Mouse (Mus musculus) heart, embryonic 16.5 days (tissue): Measurements from ENCODE around the gene Sike1. TPM values are rescaled to one million over a fixed set of nuclear protein-coding genes. Genes with fewer than 3 reads are reported as not detected.

Source experiments
- ATAC-seq: fragments of 200-750 bp; cut with Nextera tagmentation; replicated peaks from 2 replicates; pipeline ENCODE4 v1.8.0; 2017; ENCODE audit warnings: moderate number of reproducible peaks; ENCODE audit not compliant: insufficient read depth, low FRiP score; ENCODE audit errors: extremely low read depth
- H3K27ac ChIP-seq: fragments of 300-500 bp; sonication (generic); 2 replicates; pipeline ENCODE4 v1.5.1; 2014; ENCODE audit warnings: mild to moderate bottlenecking, low read length, control low read depth, moderate library complexity
- H3K27me3 ChIP-seq: fragments of 300-500 bp; sonication (generic); 2 replicates; pipeline ENCODE4 v1.6.1; 2014; ENCODE audit warnings: low read length, mixed read lengths; ENCODE audit not compliant: control insufficient read depth, insufficient read depth
- H3K36me3 ChIP-seq: fragments of 300-500 bp; sonication (generic); 2 replicates; pipeline ENCODE4 v1.6.1; 2014; ENCODE audit not compliant: control insufficient read depth, insufficient read depth
- H3K4me1 ChIP-seq: fragments of 300-500 bp; sonication (generic); 2 replicates; pipeline ENCODE4 v1.6.1; 2014; ENCODE audit warnings: low read length, mixed read lengths; ENCODE audit not compliant: control insufficient read depth, insufficient read depth
- H3K4me2 ChIP-seq: fragments of 300-500 bp; sonication (generic); 2 replicates; pipeline ENCODE4 v1.6.1; 2014; ENCODE audit warnings: low read depth, mild to moderate bottlenecking, control low read depth, low read length
- H3K4me3 ChIP-seq: fragments of 300-500 bp; sonication (generic); 2 replicates; pipeline ENCODE4 v1.5.1; 2014; ENCODE audit warnings: mild to moderate bottlenecking, control low read depth, low read length
- H3K9ac ChIP-seq: fragments of 300-500 bp; sonication (generic); 2 replicates; pipeline ENCODE4 v1.6.1; 2014; ENCODE audit warnings: low read length, control low read depth
- H3K9me3 ChIP-seq: fragments of 300-500 bp; sonication (generic); replicated peaks from 2 replicates; pipeline ENCODE4 v1.6.1; 2016; ENCODE audit warnings: low read length; ENCODE audit not compliant: control insufficient read depth
- WGBS: fragments of 180-500 bp; shearing (Covaris S2); extraction: QIAGEN DNeasy Blood & Tissue Kit; methylation state at CpG from one replicate; pipeline ENCODE4 v1.1.7; 2014; 5-methylcytosine and 5-hydroxymethylcytosine counted together
- polyA plus RNA-seq: library from polyadenylated mRNA; unstranded; fragments of >200 nt; fragmentation: Nextera tagmentation; extraction: Ambion mirVana; gene quantifications from 2 replicates; pipeline ENCODE4 v1.2.1, GENCODE M21; 2015

Gene Sike1
- polyA plus RNA-seq, 1 experiment from 2014 or later: 83.8 TPM

DNA sequence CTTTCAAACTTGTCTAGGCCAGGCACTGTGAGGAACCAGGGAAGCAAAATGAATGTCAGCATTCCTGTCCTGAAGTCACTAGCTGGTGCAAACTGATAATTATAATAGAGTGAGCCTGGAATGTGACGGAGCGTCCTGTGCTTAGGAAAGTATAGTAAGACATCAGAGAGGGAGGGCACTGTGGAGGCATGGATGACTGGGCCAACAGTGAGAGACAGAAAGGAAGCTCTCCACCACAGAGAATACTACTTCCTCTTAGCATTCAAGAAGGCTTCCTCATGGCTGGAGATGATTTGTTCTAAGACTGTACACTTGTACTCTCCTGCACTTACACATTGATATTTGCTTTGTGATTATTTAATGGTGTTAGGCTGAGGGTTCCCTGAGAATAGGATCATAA, 21.8 kb downstream of the Sike1 start:
- H3K4me2 ChIP-seq: no peak overlapping the region
- H3K4me1 ChIP-seq: peaks cover 12% of the 10 kb centered on the region
- no peak overlapping the region for H3K9ac ChIP-seq
- H3K27me3 ChIP-seq: no peaks in the 10 kb centered on the region
- no peak for ATAC-seq
- H3K4me3 ChIP-seq: no peak overlapping the region
- no peaks in the 10 kb centered on the region for H3K9me3 ChIP-seq
- WGBS: 38% methylated on average over 2 of the region's 2 CpGs
- no peaks in the 10 kb centered on the region for H3K36me3 ChIP-seq
- no peak overlapping the region for H3K27ac ChIP-seq

DNA sequence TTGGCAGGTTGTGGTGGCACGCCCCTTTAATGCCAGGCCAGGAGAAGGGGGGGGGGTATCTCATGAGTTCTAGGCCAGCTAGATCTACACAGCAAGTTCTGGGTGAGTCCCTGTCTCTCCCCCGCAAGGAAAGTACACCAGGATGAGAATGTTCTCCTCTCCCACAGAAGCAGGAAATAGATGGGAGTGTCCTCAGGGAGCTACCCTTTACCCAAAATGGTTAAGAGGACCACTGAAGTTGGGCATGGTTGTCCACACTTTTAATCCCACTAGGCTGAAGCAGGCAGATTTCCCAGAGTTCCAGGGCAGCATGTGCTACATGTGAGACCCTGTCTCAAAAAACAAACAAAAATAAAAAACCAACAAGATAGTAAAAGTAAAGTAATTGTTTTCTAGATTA, 24.0 kb downstream of the Sike1 start:
- peaks cover 14% of the 10 kb centered on the region for H3K4me1 ChIP-seq
- no peaks in the 10 kb centered on the region for H3K36me3 ChIP-seq
- no peak for ATAC-seq
- no peaks in the 10 kb centered on the region for H3K27me3 ChIP-seq
- peak overlapping the region; percentile 68 for H3K4me2 ChIP-seq
- H3K9ac ChIP-seq: peak overlapping the region; percentile 100
- H3K27ac ChIP-seq: peak overlapping the region; percentile 98
- H3K4me3 ChIP-seq: peak overlapping the region; percentile 97
- 92% methylated on average over 2 of the region's 2 CpGs for WGBS
- H3K9me3 ChIP-seq: no peaks in the 10 kb centered on the region

- peak within 1 kb of the TSS; percentile 68 for H3K4me2 ChIP-seq
- under 1% methylated on average over 55 of the region's 55 CpGs for WGBS
- H3K9ac ChIP-seq: peak within 1 kb of the TSS; percentile 100
- no peaks in the 10 kb centered on the region for H3K9me3 ChIP-seq
- peak within 1 kb of the TSS; percentile 98 for H3K27ac ChIP-seq
- peak within 1 kb of the TSS; percentile 97 for H3K4me3 ChIP-seq
- H3K36me3 ChIP-seq: no peaks in the 10 kb centered on the region
- peak; percentile 92 for ATAC-seq
- peaks cover 14% of the 10 kb centered on the region for H3K4me1 ChIP-seq
- no peaks in the 10 kb centered on the region for H3K27me3 ChIP-seq
Observed at GRCm38 (mm10) chr3:103020249-103020942, 24.9 kb downstream of the Sike1 start, which contains the start of gene Csde1. TSS of gene Csde1 (plus strand) at chr3:103020426.

- H3K27ac ChIP-seq: peak overlapping the region; percentile 98
- ATAC-seq: peak; percentile 92
- H3K27me3 ChIP-seq: no peaks in the 10 kb centered on the region
- H3K9ac ChIP-seq: peak overlapping the region; percentile 100
- peak overlapping the region; percentile 97 for H3K4me3 ChIP-seq
- H3K36me3 ChIP-seq: no peaks in the 10 kb centered on the region
- under 1% methylated on average over 35 of the region's 37 CpGs for WGBS
- peaks cover 16% of the 10 kb centered on the region for H3K4me1 ChIP-seq
- H3K9me3 ChIP-seq: no peaks in the 10 kb centered on the region
- H3K4me2 ChIP-seq: peak overlapping the region; percentile 66
Observed at GRCm38 (mm10) chr3:103020943-103021638, 25.6 kb downstream of the Sike1 start.

- Histone ChIP-seq H3K4me2 (no peak overlapping the region), H3K4me1 (peaks cover 12% of the 10 kb centered on the region), H3K27ac (no peak overlapping the region), H3K36me3 (peaks cover 19% of the 10 kb centered on the region), H3K4me3 (no peak overlapping the region), H3K9ac (no peak overlapping the region), H3K9me3 (no peaks in the 10 kb centered on the region), H3K27me3 (no peaks in the 10 kb centered on the region)
- WGBS: 95% methylated on average over 1 of the region's 1 CpGs
- no peak for ATAC-seq
Observed at GRCm38 (mm10) chr3:103026174-103026573, 30.7 kb downstream of the Sike1 start.

- Histone ChIP-seq H3K36me3 (peaks cover 33% of the 10 kb centered on the region), H3K27ac (no peak overlapping the region), H3K4me2 (no peak overlapping the region), H3K4me1 (no peaks in the 10 kb centered on the region), H3K4me3 (no peak overlapping the region), H3K9ac (no peak overlapping the region), H3K9me3 (no peaks in the 10 kb centered on the region), H3K27me3 (no peaks in the 10 kb centered on the region)
- 94% methylated on average over 6 of the region's 6 CpGs for WGBS
- no peak for ATAC-seq
Observed at GRCm38 (mm10) chr3:103040285-103040684, 44.8 kb downstream of the Sike1 start.

DNA sequence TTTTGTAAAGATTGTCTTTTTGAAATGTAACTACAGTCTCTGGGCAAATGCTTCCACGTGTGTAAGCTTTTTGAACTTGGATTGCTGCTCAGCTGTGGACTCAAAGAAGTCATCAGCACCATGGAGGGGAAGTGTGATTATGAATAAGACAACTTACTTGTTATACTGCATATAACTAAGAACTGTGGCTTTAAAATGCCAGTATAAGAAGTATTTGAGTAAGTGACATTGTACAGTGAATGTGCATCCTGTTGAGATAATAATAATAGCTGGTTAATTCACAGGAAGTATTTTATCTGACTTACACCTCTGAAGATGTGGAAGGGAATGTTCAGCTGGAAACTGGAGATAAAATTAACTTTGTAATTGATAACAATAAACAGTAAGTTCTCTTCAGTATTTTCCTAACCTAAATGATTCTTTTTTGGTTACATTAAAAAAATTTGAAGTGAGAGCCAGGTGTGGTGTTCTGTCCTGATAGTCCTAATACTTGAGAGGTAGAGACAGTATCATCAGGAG, 45.4 kb downstream of the Sike1 start:
- H3K4me3 ChIP-seq: no peak overlapping the region
- H3K27ac ChIP-seq: no peak overlapping the region
- H3K9ac ChIP-seq: no peak overlapping the region
- ATAC-seq: no peak
- WGBS: 83% methylated on average over 1 of the region's 1 CpGs
- H3K9me3 ChIP-seq: no peaks in the 10 kb centered on the region
- H3K27me3 ChIP-seq: no peaks in the 10 kb centered on the region
- peaks cover 38% of the 10 kb centered on the region for H3K36me3 ChIP-seq
- H3K4me1 ChIP-seq: no peaks in the 10 kb centered on the region
- no peak overlapping the region for H3K4me2 ChIP-seq

DNA sequence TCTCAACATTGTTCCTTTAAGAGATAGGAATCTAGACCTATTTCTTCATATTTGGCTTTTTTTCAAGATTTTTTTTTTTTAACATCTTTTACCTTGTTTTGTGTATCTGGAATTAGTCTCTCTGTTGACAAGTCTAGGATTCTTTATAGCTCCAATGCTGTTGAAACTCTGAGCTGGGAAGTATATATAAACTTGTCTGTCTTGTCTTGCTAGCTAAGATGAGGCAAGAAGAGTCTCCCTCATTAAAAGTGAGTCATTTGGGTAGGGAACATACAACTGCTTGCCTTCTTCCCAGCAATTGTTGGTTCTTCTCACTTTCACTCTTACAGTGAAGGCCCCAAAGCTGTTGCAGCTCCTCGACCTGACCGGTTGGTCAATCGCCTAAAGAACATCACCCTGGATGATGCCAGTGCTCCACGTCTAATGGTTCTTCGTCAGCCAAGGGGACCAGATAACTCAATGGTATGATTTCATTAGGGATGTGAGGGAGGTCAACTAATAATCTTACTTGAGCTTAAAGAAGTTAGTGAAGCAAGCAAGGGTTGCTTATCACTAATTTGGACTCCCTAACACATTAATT, 60.6 kb downstream of the Sike1 start:
- 85% methylated on average over 5 of the region's 5 CpGs for WGBS
- Histone ChIP-seq H3K27ac (no peak overlapping the region), H3K9me3 (no peaks in the 10 kb centered on the region), H3K4me3 (no peak overlapping the region), H3K36me3 (peaks cover 47% of the 10 kb centered on the region), H3K4me1 (peaks cover 8% of the 10 kb centered on the region; the same call in 1 of the 2 replicates), H3K27me3 (no peaks in the 10 kb centered on the region), H3K4me2 (no peak overlapping the region), H3K9ac (no peak overlapping the region)
- ATAC-seq: no peak

DNA sequence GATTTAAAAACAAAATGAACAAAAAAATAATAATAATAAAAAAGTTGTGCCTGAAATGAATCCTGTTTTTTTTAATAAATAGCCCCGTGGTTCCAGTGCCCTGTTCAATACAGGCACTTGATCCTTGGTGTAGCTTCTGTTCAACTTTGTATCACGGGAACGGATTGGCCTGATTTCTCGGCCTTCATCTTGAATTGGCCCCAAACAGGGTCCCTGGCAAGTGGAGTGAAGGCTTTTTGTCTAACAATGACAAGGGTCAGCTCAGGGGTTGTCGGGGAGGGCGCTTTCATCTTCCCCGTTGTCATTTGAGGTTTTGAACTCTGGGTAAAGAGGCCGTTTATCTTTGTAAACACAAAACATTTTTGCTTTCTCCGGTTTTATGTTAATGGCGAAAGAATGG, 62.2 kb downstream of the Sike1 start:
- ATAC-seq: peak; percentile 39; the same call in 1 of the 2 replicates
- 5% methylated on average over 10 of the region's 10 CpGs for WGBS
- peak overlapping the region; percentile 78 for H3K4me3 ChIP-seq
- peak overlapping the region; percentile 70 for H3K27ac ChIP-seq
- peak overlapping the region; percentile 70 for H3K9ac ChIP-seq
- no peaks in the 10 kb centered on the region for H3K27me3 ChIP-seq
- no peaks in the 10 kb centered on the region for H3K9me3 ChIP-seq
- H3K4me1 ChIP-seq: peaks cover 8% of the 10 kb centered on the region; the same call in 1 of the 2 replicates
- peak overlapping the region; percentile 71 for H3K4me2 ChIP-seq
- H3K36me3 ChIP-seq: peaks cover 50% of the 10 kb centered on the region
